Mouse (Mus musculus) spleen, postnatal 14 days (tissue): Measurements from ENCODE around the gene Map1lc3b.

Experiments
- DNase-seq, 2 experiments: peaks; one replicate each; pipeline ENCODE4 v3.0.0; 2021 to 2022; ENCODE audit warnings: low spot score in 2 of 2

The Map1lc3b gene

GRCm38 (mm10) chr8:121590203-121591177 is at the start of gene Map1lc3b:
Gene Map1lc3b (plus strand): TSS chr8:121590361.
- DNase-seq = peak; percentile 96 to 99

- peak in 1 of 2 experiments; percentile 4 for DNase-seq
Observed at GRCm38 (mm10) chr8:121541862-121542261, 48.3 kb upstream of the Map1lc3b start.

GRCm38 (mm10) chr8:121542901-121543300 is 47.3 kb upstream of the Map1lc3b start:
- no peak for DNase-seq

- no peak for DNase-seq
Observed at GRCm38 (mm10) chr8:121544276-121544785, 45.8 kb upstream of the Map1lc3b start, which contains the start of gene 1700018B08Rik. Gene 1700018B08Rik (minus strand): TSS chr8:121544320.

GRCm38 (mm10) chr8:121544936-121545335 is 45.2 kb upstream of the Map1lc3b start:
- DNase-seq = no peak

GRCm38 (mm10) chr8:121547132-121547531 is 43.0 kb upstream of the Map1lc3b start:
- DNase-seq = peak; percentile 43 to 68

- DNase-seq = no peak
Observed at GRCm38 (mm10) chr8:121550056-121550455, 40.1 kb upstream of the Map1lc3b start.

- no peak for DNase-seq
Observed at GRCm38 (mm10) chr8:121551065-121551985, 38.8 kb upstream of the Map1lc3b start.

GRCm38 (mm10) chr8:121552506-121552905 is 37.7 kb upstream of the Map1lc3b start:
- DNase-seq = no peak

GRCm38 (mm10) chr8:121553831-121554475 is 36.2 kb upstream of the Map1lc3b start:
- DNase-seq = no peak

- no peak for DNase-seq
Observed at GRCm38 (mm10) chr8:121557746-121558145, 32.4 kb upstream of the Map1lc3b start.

- DNase-seq = no peak
Observed at GRCm38 (mm10) chr8:121558538-121558937, 31.6 kb upstream of the Map1lc3b start.

- no peak for DNase-seq
Observed at GRCm38 (mm10) chr8:121559801-121560200, 30.4 kb upstream of the Map1lc3b start.

GRCm38 (mm10) chr8:121560432-121561100 is 29.6 kb upstream of the Map1lc3b start:
- no peak for DNase-seq

- no peak for DNase-seq
Observed at GRCm38 (mm10) chr8:121561636-121562345, 28.4 kb upstream of the Map1lc3b start.

- no peak for DNase-seq
Observed at GRCm38 (mm10) chr8:121562941-121563351, 27.2 kb upstream of the Map1lc3b start.

- DNase-seq = no peak
Observed at GRCm38 (mm10) chr8:121563701-121564100, 26.5 kb upstream of the Map1lc3b start.

GRCm38 (mm10) chr8:121568321-121568720 is 21.8 kb upstream of the Map1lc3b start:
- DNase-seq = no peak

- DNase-seq = no peak
Observed at GRCm38 (mm10) chr8:121570335-121570734, 19.8 kb upstream of the Map1lc3b start.

GRCm38 (mm10) chr8:121570801-121571200 is 19.4 kb upstream of the Map1lc3b start:
- no peak for DNase-seq
